Mouse (Mus musculus) ES-Bruce4 (cell line): Measurements from ENCODE around the gene Mettl26.

Source experiments
- CTCF ChIP-seq: IDR thresholded peaks from one replicate; pipeline ENCODE4 v1.8.1; 2011; ENCODE audit warnings: low read depth, low read length
- EP300 ChIP-seq: IDR thresholded peaks from 2 replicates; pipeline ENCODE4 v1.6.1; 2011; ENCODE audit warnings: low read depth, low read length; ENCODE audit not compliant: insufficient read depth
- POLR2A ChIP-seq: IDR thresholded peaks from one replicate; pipeline ENCODE4 v1.8.1; 2011; ENCODE audit warnings: low read length; ENCODE audit not compliant: insufficient read depth

GRCm38 (mm10) chr17:25887467-25887866 lies 12.6 kb downstream of the Mettl26 start:
- TF ChIP-seq EP300 (no peak), CTCF (no peak), POLR2A (no peak)
